Mouse (Mus musculus) gastrocnemius, adult 2 months (tissue): ENCODE results near the gene Itsn2. TPM values are rescaled to one million over a fixed set of nuclear protein-coding genes. Genes with fewer than 3 reads are reported as not detected.
"Not testable (repeated sequence)": the region's sequence is repeated elsewhere in the genome, so short reads cannot be mapped to it uniquely, and the experiment has no call there.

Source experiments
- DNase-seq: peaks from one replicate; pipeline ENCODE4 v3.0.0; 2022
- H3K27ac ChIP-seq: fragments of 200-600 bp; 2 replicates; pipeline ENCODE4 v1.8.1; 2022; ENCODE audit warnings: mild to moderate bottlenecking
- H3K4me3 ChIP-seq: fragments of 200-600 bp; 2 replicates; pipeline ENCODE4 v1.8.1; 2022; ENCODE audit warnings: mild to moderate bottlenecking, moderate library complexity
- CTCF ChIP-seq: fragments of 200-600 bp; IDR thresholded peaks from 2 replicates; pipeline ENCODE4 v1.8.1; 2022; ENCODE audit warnings: antibody characterized with exemption, mild to moderate bottlenecking, moderate library complexity
- intact Hi-C: fragments of 180-260 bp; cut with DNase I; formaldehyde crosslinking; loops from one replicate; pipeline ENCODE4 v1.15.1; 2025
- long read RNA-seq, 2 experiments: library from polyadenylated mRNA; stranded (forward); transcript quantifications; one replicate each; pipeline ENCODE4 v2.0.0; 2021
- total RNA-seq, 2 experiments: library from RNA; stranded (reverse); gene quantifications; 2 replicates each; pipeline ENCODE4 v1.2.3; 2021

The Itsn2 gene
- 10 to 100 TPM; 22.8 to 27.0 TPM for total RNA-seq
- long read RNA-seq, experiment 1, full-length matches to known transcripts, result 2 of 9 reads
- long read RNA-seq, experiment 1, partial matches to known transcripts, result 4 of 9 reads
- long read RNA-seq, experiment 1, other reads (novel, unspliced or antisense), result 3 of 9 reads
- long read RNA-seq, experiment 2, full-length matches to known transcripts, result 3 of 7 reads
- long read RNA-seq, experiment 2, partial matches to known transcripts, result 2 of 7 reads
- long read RNA-seq, experiment 2, other reads (novel, unspliced or antisense), result 2 of 7 reads

DNA sequence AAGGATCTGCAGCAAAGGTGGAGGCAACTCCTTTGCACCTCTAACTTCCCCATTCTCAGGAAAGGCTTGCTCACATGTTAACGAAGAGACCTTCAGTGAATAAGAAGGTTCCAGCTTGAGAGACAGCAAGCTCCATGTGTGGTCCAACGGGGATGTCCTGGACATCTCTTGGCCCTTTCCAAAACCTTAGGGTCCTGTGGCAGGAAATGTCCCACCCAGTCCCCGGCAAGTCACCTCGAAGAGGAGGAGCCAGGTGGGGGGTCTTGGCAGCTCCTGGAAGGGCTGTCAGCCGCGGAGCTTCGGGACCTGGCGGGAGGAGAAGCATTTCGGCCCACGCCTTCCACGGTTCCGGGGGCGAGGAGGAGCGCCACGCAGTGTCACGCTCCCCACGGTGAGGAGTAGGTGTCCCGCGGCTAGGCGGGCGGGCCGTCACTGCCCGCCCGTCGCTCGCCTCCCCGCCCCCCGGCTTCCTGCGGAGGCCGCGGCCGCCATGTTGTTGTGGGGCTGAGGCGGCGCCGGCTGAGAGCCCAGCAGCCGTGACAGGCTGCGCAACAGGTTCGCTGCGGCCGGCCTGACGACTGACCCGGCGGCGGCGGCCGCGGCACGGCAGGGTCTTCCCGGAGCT is at the start of gene Itsn2, which contains the start of gene Gm3625:
Gene Itsn2, plus strand, starts transcription at position 98 of the 625 bp plus-strand sequence.
Gene Gm3625, minus strand, starts transcription at position 387 of the 625 bp plus-strand sequence.
- DNase-seq, result peak; percentile 84
- no peak for TF ChIP-seq CTCF
- intact Hi-C loops, result no loop called here
- H3K27ac ChIP-seq, result peak within 1 kb of the TSS; percentile 97
- peak within 1 kb of the TSS; percentile 90 for H3K4me3 ChIP-seq

DNA sequence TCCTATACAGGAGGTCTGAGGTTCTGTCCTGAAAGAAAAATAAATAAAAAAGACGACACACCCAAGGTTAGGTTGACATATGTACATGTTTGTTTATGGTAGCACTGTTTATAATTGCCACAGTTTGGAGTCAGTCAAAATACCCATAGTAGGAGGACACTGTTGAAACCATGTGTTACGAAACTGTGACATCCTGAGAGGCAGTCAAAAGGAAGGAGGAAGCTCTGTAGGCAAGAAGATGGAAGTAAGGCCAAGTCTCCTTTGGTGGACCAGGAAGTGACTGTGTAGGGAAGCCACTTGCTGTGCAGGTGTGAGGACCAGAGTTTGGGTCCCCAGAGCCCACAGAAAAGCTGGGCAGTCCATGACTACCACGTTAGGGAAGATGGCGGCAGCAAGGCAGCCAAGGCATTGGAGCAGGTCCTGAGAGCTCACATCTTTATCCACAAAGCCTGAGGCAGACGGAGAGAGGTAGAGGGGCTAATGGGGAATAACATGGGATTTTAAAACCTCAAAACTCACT is 48.0 kb upstream of the Itsn2 start:
- intact Hi-C loops, result loop anchor here (10.0 kb wide), 1 partner anchor 260 kb away; no protein-coding TSS in a partner anchor
- no peak for DNase-seq
- H3K27ac ChIP-seq, result no peak overlapping the region
- no peak overlapping the region for H3K4me3 ChIP-seq
- no peak for TF ChIP-seq CTCF

DNA sequence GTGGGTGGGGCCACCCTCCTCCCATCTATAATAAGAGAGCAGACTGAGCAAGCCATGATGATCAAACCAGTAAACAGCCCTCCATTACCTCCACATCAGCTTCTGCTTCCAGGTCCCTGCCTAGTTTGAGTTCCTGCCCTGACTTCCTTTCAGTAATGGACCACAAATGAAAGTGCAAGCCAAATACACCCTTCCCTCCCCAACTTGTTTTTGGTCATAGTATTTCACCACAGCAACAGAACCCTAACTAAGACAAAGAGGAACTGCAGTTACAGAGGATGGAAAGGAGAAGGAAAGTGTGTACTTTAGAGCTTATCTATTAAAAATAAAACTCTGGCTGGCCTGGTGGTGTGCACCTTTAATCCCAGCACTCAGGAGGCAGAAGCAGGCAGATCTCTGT is 47.0 kb upstream of the Itsn2 start:
- Histone ChIP-seq H3K27ac (no peak overlapping the region), H3K4me3 (no peak overlapping the region)
- TF ChIP-seq CTCF, result no peak
- DNase-seq, result no peak
- intact Hi-C loops, result loop anchor here (5.0 to 10.0 kb wide), 2 partner anchors 261 to 438 kb away; no protein-coding TSS in a partner anchor

DNA sequence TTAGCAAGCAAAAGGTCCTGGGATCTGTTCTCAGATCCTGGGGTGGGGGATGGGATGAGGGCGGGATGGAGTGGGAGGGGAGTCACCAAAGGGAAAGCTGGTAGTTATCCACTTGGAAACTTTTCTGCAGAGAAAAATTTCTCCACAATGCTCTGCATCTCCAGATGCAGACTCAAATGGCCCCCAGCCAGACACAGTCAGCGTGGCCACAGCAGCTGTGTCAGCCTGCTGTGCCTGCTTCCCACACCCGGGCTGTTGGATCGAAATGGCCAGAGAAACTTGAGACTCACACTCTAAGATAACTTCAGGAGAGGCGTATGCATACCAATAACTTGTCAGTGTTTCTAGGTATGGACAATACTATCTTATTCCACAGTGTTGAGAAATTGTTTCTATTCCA is 45.9 kb upstream of the Itsn2 start:
- peak; percentile 78 for DNase-seq
- no peak overlapping the region for H3K4me3 ChIP-seq
- intact Hi-C loops, result loop anchor here (2.0 to 10.0 kb wide), 3 partner anchors 20 to 439 kb away; no protein-coding TSS in a partner anchor
- TF ChIP-seq CTCF, result no peak
- peak overlapping the region; percentile 5; the same call in 1 of the 2 replicates for H3K27ac ChIP-seq

DNA sequence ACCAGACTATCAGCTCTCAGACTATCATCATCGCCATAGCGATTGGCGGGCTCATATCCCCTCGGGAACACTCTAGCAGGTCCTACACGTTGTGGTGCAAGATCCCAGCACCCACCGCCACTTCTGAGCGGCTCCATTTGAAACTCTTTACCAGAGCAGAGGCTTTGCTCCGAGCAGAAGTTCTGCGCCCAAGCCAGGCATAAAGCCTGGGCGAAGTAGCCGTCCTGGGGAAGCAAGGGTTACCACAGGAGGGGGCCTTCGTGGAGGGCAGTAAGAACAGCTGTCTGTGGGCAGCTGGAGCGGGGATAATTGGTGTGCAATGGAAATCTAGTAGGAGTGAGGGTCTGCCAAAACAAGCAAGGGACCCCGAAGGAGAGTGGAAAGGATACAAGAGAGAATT is 44.9 kb upstream of the Itsn2 start:
- Histone ChIP-seq H3K4me3 (peak overlapping the region; percentile 65), H3K27ac (no peak overlapping the region)
- peak; percentile 27 for DNase-seq
- no peak for TF ChIP-seq CTCF
- intact Hi-C loops, result loop anchor here (2.0 to 10.0 kb wide), 3 partner anchors 21 to 440 kb away; no protein-coding TSS in a partner anchor

DNA sequence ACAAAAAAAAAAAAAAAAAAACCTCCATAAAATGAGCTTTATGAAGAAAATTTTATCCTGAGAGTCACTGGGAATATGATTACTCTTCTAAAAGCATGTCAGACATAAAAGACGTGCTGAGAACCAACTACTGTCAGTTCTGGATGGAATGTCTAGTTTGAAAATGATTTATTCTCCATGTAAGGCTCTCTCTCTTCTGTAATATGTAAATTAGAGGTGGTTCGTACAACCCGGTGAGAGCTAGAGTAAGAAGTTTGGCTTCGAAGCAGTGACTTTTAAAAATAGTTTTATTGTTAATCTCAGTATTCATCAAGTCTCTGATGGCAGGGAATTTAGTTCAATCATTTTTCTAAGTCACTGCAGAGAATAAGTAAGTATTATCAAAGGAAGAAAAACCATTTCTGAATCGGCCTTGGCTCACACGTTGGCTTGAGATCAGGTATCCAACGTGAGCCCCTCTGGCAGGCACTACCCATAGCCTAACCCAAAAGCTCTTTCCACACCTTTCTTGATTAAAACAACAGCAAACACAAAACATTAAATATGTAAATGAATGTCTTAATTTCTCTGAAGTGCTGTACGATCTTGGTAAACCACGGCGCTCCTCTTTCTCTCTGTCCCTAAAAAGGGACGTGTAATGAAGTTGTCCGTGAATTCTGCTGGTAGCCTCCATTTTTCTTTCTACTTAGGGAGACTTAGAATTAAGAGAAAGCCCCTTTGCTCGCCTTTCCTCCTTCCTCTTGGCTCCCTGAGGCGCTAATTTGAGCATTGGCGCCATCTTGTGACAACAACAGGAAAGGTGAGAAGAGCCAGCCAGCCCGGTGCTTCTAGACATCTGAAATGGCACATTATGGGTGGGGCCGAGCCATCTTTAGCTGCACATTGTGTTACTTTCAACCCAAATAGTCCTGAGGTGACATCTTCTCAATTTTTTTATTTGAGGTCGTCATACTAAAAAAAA is 44.1 kb upstream of the Itsn2 start:
- intact Hi-C loops, result loop anchor here (2.0 to 10.0 kb wide), 3 partner anchors 74 to 441 kb away; no protein-coding TSS in a partner anchor
- H3K27ac ChIP-seq, result peak overlapping the region; percentile 38; the same call in 1 of the 2 replicates

DNA sequence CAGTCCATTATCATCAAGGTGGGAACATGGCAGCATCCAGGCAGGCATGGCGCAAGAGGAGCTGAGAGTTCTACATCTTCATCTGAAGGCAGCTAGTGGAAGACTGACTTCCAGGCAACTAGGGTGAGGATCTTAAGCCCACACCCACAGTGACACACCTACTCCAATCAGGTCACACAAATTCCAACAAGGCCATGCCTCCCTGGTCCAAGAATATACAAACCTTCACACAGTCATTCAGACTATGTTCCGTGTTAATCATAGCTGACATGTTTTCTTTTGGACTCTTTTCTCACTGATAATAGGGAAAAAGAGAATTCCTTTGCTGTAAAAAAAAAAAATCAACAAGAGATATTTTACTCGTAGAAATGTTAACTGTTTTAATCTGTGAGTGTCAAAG is 38.7 kb upstream of the Itsn2 start:
- H3K27ac ChIP-seq, H3K4me3 ChIP-seq, DNase-seq, intact Hi-C loops: not testable (repeated sequence)

More for the DNA sequence above, 44.1 kb upstream of the Itsn2 start:
- TF ChIP-seq CTCF, result peak; percentile 91
- peak overlapping the region; percentile 65 for H3K4me3 ChIP-seq
- DNase-seq, result peak; percentile 76

DNA sequence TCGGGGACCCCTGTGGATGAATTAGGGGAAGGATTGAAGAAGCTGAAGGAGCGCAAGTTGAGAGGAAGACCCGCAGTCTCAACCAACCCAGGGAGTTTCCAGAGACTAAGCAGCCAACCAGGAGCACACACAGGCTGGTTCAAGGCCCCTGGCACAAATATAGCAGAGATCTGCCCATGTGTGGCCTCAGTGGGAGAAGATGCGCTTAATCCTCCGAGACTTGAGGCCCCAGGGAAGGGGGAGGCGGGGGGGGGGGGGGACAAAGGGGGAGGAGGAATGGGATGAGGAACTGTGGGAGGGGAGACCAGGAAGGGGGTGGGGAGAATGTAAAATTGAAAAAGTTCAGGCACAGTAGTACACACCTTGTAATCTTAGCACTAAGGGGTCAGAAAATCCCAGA is 37.0 kb upstream of the Itsn2 start:
- DNase-seq, result no peak
- intact Hi-C loops, result no loop called here
- Histone ChIP-seq H3K4me3 (no peak overlapping the region), H3K27ac (no peak overlapping the region)
- TF ChIP-seq CTCF, result no peak

DNA sequence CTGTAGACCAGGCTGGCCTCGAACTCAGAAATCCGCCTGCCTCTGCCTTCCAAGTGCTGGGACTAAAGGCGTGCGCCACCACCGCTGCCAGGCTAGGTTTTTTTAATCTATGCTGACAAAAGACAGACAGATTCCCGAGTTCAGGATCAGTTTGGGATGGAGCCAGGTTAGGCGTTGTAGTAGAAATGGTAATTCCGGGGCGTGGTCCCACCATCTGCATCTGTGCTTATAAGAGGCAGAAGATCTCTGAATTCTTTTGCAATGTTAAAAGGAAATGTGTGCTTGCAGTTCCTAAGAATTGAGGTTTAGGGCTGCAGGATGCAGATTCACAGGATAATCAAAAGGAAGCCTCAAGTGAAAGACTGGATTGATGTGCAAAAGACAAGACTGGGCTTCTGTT is 35.5 kb upstream of the Itsn2 start:
- no peak for TF ChIP-seq CTCF
- DNase-seq, result no peak
- intact Hi-C loops, result no loop called here
- Histone ChIP-seq H3K4me3 (no peak overlapping the region), H3K27ac (no peak overlapping the region)

DNA sequence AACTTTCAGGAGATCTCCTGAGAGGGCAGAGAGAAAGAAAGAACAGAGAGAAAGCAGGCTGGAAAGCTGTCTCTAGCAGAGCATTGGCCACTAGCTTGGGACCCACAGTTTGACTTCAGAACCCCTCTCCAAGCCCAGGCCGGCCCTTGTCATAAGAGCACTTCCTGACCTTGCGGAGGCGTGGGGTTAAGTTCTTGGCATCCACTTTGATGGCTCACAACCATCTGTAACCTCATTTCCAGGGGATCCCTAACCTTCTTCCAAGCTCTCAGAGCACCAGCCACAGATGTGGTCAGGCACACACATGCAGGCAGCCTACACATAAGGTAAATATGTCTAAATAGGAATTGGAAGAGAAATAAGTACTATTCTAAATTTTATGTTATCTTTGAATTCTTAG is 35.0 kb upstream of the Itsn2 start:
- TF ChIP-seq CTCF, result no peak
- DNase-seq, result no peak
- Histone ChIP-seq H3K4me3 (no peak overlapping the region), H3K27ac (no peak overlapping the region)
- intact Hi-C loops, result no loop called here

DNA sequence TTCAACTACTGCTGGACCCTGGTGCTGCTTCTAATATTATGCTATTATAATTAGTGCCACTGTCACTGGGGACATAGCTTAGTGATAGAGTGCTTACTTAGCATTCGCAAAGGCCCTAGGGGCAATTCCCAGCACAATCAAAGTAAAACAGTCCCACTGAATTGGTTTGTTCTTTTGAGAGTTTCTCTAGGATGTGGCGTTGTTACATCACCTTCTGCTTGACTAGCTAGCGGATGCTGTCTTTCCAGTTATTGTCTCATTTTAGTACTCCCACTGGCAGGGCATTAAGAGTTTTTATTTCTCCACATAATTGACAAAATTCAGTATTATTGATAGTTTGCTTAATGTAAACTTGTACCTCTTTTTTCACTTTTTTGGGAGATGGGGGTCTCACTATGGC is 34.4 kb upstream of the Itsn2 start:
- no peak for DNase-seq
- no peak overlapping the region for H3K4me3 ChIP-seq
- no peak for TF ChIP-seq CTCF
- intact Hi-C loops, result no loop called here
- no peak overlapping the region for H3K27ac ChIP-seq
